Mouse (Mus musculus) heart, postnatal 0 days (tissue): ENCODE results near the gene Ddx24. TPM values are rescaled to one million over a fixed set of nuclear protein-coding genes. Genes with fewer than 3 reads are reported as not detected.

Experiments used
- ATAC-seq: fragments of 200-750 bp; cut with Nextera tagmentation; 2 replicates; pipeline ENCODE4 v1.8.0; 2017; ENCODE audit warnings: low read depth, moderate number of reproducible peaks, moderate library complexity; ENCODE audit not compliant: insufficient read depth
- DNase-seq: peaks from one replicate; pipeline ENCODE4 v3.0.0-alpha.2; 2016; ENCODE audit warnings: low spot score
- H3K27ac ChIP-seq: fragments of 300-500 bp; sonication (generic); 2 replicates; pipeline ENCODE4 v1.5.1; 2014; ENCODE audit warnings: low read depth, mild to moderate bottlenecking
- H3K27me3 ChIP-seq: fragments of 300-500 bp; sonication (generic); 2 replicates; pipeline ENCODE4 v1.6.1; 2014; ENCODE audit warnings: low read length, mixed read lengths; ENCODE audit not compliant: control insufficient read depth, insufficient read depth
- H3K36me3 ChIP-seq: fragments of 300-500 bp; sonication (generic); replicated peaks from 2 replicates; pipeline ENCODE4 v1.6.1; 2014; ENCODE audit warnings: low read length, mixed read lengths; ENCODE audit not compliant: control insufficient read depth, insufficient read depth
- H3K4me1 ChIP-seq: fragments of 300-500 bp; sonication (generic); 2 replicates; pipeline ENCODE4 v1.6.1; 2014; ENCODE audit warnings: antibody characterized with exemption; ENCODE audit not compliant: control insufficient read depth, insufficient read depth
- H3K4me2 ChIP-seq: fragments of 300-500 bp; sonication (generic); 2 replicates; pipeline ENCODE4 v1.6.1; 2014; ENCODE audit warnings: low read depth, mild to moderate bottlenecking, low read length, moderate library complexity
- H3K4me3 ChIP-seq: fragments of 300-500 bp; sonication (generic); 2 replicates; pipeline ENCODE4 v1.5.1; 2014; ENCODE audit warnings: low read depth, low read length
- H3K9ac ChIP-seq: fragments of 300-500 bp; sonication (generic); replicated peaks from 2 replicates; pipeline ENCODE4 v1.6.1; 2014; ENCODE audit warnings: low read depth, low read length, mixed read lengths
- H3K9me3 ChIP-seq: fragments of 300-500 bp; sonication (generic); replicated peaks from 2 replicates; pipeline ENCODE4 v1.6.1; 2016; ENCODE audit warnings: low read length; ENCODE audit not compliant: control insufficient read depth
- CTCF ChIP-seq: IDR thresholded peaks from 2 replicates; pipeline ENCODE4 v1.5.1; 2016; ENCODE audit warnings: antibody characterized with exemption, control low read depth, low read depth
- EP300 ChIP-seq: IDR thresholded peaks from 2 replicates; pipeline ENCODE4 v1.6.1; 2016; ENCODE audit warnings: antibody characterized with exemption, low read depth
- WGBS: fragments of 180-500 bp; shearing (Covaris S2); extraction: QIAGEN DNeasy Blood & Tissue Kit; methylation state at CpG from one replicate; pipeline ENCODE4 v1.1.7; 2014; 5-methylcytosine and 5-hydroxymethylcytosine counted together
- polyA plus RNA-seq: library from polyadenylated mRNA; unstranded; fragments of >200 nt; fragmentation: Nextera tagmentation; extraction: Ambion mirVana; gene quantifications from 2 replicates; pipeline ENCODE4 v1.2.1, GENCODE M21; 2015
- total RNA-seq: library from RNA; depleted of rRNA; stranded (reverse); fragments of >200 nt; gene quantifications from 2 replicates; pipeline ENCODE4 v1.2.3, GENCODE M21; 2014; ENCODE audit warnings: low replicate concordance

Gene Ddx24
- total and polyA plus RNA-seq, 2 experiments from 2014 or later = 95.3 to 165 TPM

- ATAC-seq = no peak
- no peak overlapping the region for H3K4me3 ChIP-seq
- WGBS = 87% methylated on average over 7 of the region's 7 CpGs
These were observed 1.1 kb upstream of the Ddx24 start for GRCm38 (mm10) chr12:103426710-103427109.

GRCm38 (mm10) chr12:103425016-103425728 lies 458 bp downstream of the Ddx24 start:
- H3K4me3 ChIP-seq = peak overlapping the region; percentile 92
- peak overlapping the region; percentile 60 for H3K27ac ChIP-seq
- H3K4me2 ChIP-seq = peak overlapping the region; percentile 89
- H3K4me1 ChIP-seq = peaks cover 25% of the 10 kb centered on the region
- 7% methylated on average over 33 of the region's 33 CpGs for WGBS
- TF ChIP-seq EP300 = no peak
- no peak for TF ChIP-seq CTCF
- peaks cover 15% of the 10 kb centered on the region for H3K36me3 ChIP-seq
- H3K9ac ChIP-seq = peak overlapping the region; percentile 94
- H3K9me3 ChIP-seq = no peaks in the 10 kb centered on the region
- peak; percentile 8 for DNase-seq
- H3K27me3 ChIP-seq = no peaks in the 10 kb centered on the region
- peak; percentile 12 for ATAC-seq

More at GRCm38 (mm10) chr12:103426710-103427109, 1.1 kb upstream of the Ddx24 start:
- no peak for DNase-seq
- no peaks in the 10 kb centered on the region for H3K9me3 ChIP-seq
- H3K4me2 ChIP-seq = no peak overlapping the region
- H3K27me3 ChIP-seq = no peaks in the 10 kb centered on the region
- H3K9ac ChIP-seq = no peak overlapping the region
- peaks cover 23% of the 10 kb centered on the region for H3K4me1 ChIP-seq
- no peak for TF ChIP-seq EP300
- no peak for TF ChIP-seq CTCF
- peaks cover 15% of the 10 kb centered on the region for H3K36me3 ChIP-seq
- H3K27ac ChIP-seq = no peak overlapping the region

GRCm38 (mm10) chr12:103408144-103408543 lies 17.5 kb downstream of the Ddx24 start:
- 88% methylated on average over 10 of the region's 10 CpGs for whole genome bisulfite sequencing
- DNase-seq (no peak), ATAC-seq (no peak)
- H3K4me1 ChIP-seq = no peaks in the 10 kb centered on the region
- TF ChIP-seq CTCF (no peak), EP300 (no peak)
- H3K27me3 ChIP-seq = no peaks in the 10 kb centered on the region
- no peak overlapping the region for H3K27ac ChIP-seq
- H3K9ac ChIP-seq = no peak overlapping the region
- H3K4me2 ChIP-seq = no peak overlapping the region
- no peak overlapping the region for H3K4me3 ChIP-seq
- H3K36me3 ChIP-seq = peaks cover 91% of the 10 kb centered on the region
- H3K9me3 ChIP-seq = no peaks in the 10 kb centered on the region

DNA sequence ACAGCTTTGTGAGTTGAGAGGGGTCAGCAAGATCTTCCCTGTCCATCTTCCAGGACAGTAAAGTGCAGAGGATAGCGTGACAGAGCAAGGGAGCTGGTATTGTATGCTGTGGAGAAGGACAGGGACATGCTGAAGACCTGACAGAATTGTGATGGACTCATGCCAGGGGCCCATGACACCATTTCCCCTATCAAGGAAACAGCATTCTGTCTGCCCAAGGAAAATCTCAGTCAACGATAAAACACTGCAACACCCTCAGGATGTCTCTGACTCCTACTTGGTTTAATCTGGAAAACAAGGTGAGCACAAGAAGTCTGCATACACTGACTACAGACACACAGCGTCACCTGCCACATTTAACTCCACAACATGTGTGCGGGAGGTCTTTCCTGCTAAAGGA lies 17.9 kb downstream of the Ddx24 start, which contains the start of gene 9330161L09Rik:
TSS of gene 9330161L09Rik (minus strand) at position 101 of the 400 bp plus-strand sequence.
- ATAC-seq (no peak), DNase-seq (no peak)
- Histone ChIP-seq H3K4me3 (no peak within 1 kb of the TSS), H3K27ac (no peak within 1 kb of the TSS), H3K9me3 (no peaks in the 10 kb centered on the region), H3K27me3 (no peaks in the 10 kb centered on the region), H3K4me1 (no peaks in the 10 kb centered on the region), H3K9ac (no peak within 1 kb of the TSS), H3K4me2 (no peak within 1 kb of the TSS), H3K36me3 (peaks cover 91% of the 10 kb centered on the region)
- 87% methylated on average over 4 of the region's 4 CpGs for WGBS
- TF ChIP-seq CTCF = no peak
- TF ChIP-seq EP300 = no peak

- WGBS = 86% methylated on average over 18 of the region's 18 CpGs
- Histone ChIP-seq H3K27me3 (no peaks in the 10 kb centered on the region), H3K36me3 (peaks cover 58% of the 10 kb centered on the region), H3K9ac (no peak overlapping the region), H3K4me2 (no peak overlapping the region), H3K27ac (no peak overlapping the region), H3K4me3 (no peak overlapping the region), H3K9me3 (no peaks in the 10 kb centered on the region), H3K4me1 (no peaks in the 10 kb centered on the region)
- no peak for TF ChIP-seq EP300
- TF ChIP-seq CTCF = no peak
- DNase-seq = no peak
- ATAC-seq = no peak
These were observed 21.5 kb downstream of the Ddx24 start for GRCm38 (mm10) chr12:103404131-103404530.
